Mouse (Mus musculus) MEL (cell line): ENCODE measurements around the gene Dpep3. TPM values are rescaled to one million over a fixed set of nuclear protein-coding genes. Genes with fewer than 3 reads are reported as not detected.

Experiments used
- DNase-seq: peaks from one replicate; pipeline ENCODE4 v3.0.0; 2011; ENCODE audit warnings: low read depth, low spot score
- H3K27ac ChIP-seq: 2 replicates; pipeline ENCODE4 v1.5.1; 2012; ENCODE audit warnings: low read depth, mild to moderate bottlenecking, control low read depth, low read length, moderate library complexity; ENCODE audit not compliant: control insufficient read depth
- H3K27me3 ChIP-seq, 2 experiments: fragments of 150-350 bp in 1 of 2; sonication (generic) in 1 of 2; 2 replicates each; pipeline ENCODE4 v1.6.1; 2012; ENCODE audit warnings: low read length in 2 of 2, mild to moderate bottlenecking in 2 of 2, improper control_type of control experiment in 1 of 2, moderate library complexity in 1 of 2; ENCODE audit not compliant: insufficient read depth in 2 of 2, control insufficient read depth in 1 of 2
- H3K36me3 ChIP-seq, 2 experiments: 2 replicates each; pipeline ENCODE4 v1.6.1; 2012 to 2014; ENCODE audit warnings: low read length in 2 of 2, improper control_type of control experiment in 1 of 2, inconsistent platforms in 1 of 2, mild to moderate bottlenecking in 1 of 2; ENCODE audit not compliant: insufficient read depth in 2 of 2, control insufficient read depth in 1 of 2
- H3K4me1 ChIP-seq, 2 experiments: fragments of 150-350 bp in 1 of 2; sonication (generic) in 1 of 2; 2 replicates each; pipeline ENCODE4 v1.6.1; 2012; ENCODE audit warnings: low read length in 2 of 2, improper control_type of control experiment in 1 of 2, mild to moderate bottlenecking in 1 of 2; ENCODE audit not compliant: insufficient read depth in 2 of 2, control insufficient read depth in 1 of 2
- H3K4me3 ChIP-seq, 2 experiments: fragments of 150-350 bp in 1 of 2; sonication (generic) in 1 of 2; 2 replicates each; pipeline ENCODE4 v1.5.1; 2012; ENCODE audit warnings: low read depth in 2 of 2, low read length in 2 of 2, mild to moderate bottlenecking in 2 of 2, moderate library complexity in 2 of 2, control low read depth in 1 of 2, improper control_type of control experiment in 1 of 2; ENCODE audit not compliant: control insufficient read depth in 1 of 2, insufficient read depth in 1 of 2
- H3K79me2 ChIP-seq: 2 replicates; pipeline ENCODE4 v1.6.1; 2012; ENCODE audit warnings: mild to moderate bottlenecking, low read length, moderate library complexity; ENCODE audit not compliant: control insufficient read depth, poor library complexity, insufficient read depth
- H3K9ac ChIP-seq: 2 replicates; pipeline ENCODE4 v1.6.1; 2012; ENCODE audit warnings: low read depth, mild to moderate bottlenecking, control low read depth, low read length, moderate library complexity; ENCODE audit not compliant: control insufficient read depth, poor library complexity, severe bottlenecking
- H3K9me3 ChIP-seq: fragments of 150-350 bp; sonication (generic); replicated peaks from 2 replicates; pipeline ENCODE4 v1.6.1; 2012; ENCODE audit warnings: mild to moderate bottlenecking, low read length, improper control_type of control experiment, moderate library complexity; ENCODE audit not compliant: insufficient read depth
- BHLHE40 ChIP-seq: IDR thresholded peaks from 2 replicates; pipeline ENCODE4 v1.6.1; 2012; ENCODE audit warnings: low read depth, mild to moderate bottlenecking, inconsistent platforms, low read length, improper control_type of control experiment, borderline replicate concordance
- CHD1 ChIP-seq: IDR thresholded peaks from 2 replicates; pipeline ENCODE4 v1.6.1; 2012; ENCODE audit warnings: low read depth, mild to moderate bottlenecking, inconsistent platforms, low read length, improper control_type of control experiment
- CHD2 ChIP-seq: IDR thresholded peaks from 2 replicates; pipeline ENCODE4 v1.6.1; 2011; ENCODE audit warnings: low read length, improper control_type of control experiment
- ELF1 ChIP-seq: IDR thresholded peaks from 2 replicates; pipeline ENCODE4 v1.6.1; 2014; ENCODE audit warnings: low read depth, mild to moderate bottlenecking, inconsistent platforms, low read length, improper control_type of control experiment, moderate library complexity
- EP300 ChIP-seq, 2 experiments: IDR thresholded peaks; 2 replicates each; pipeline ENCODE4 v1.6.1; 2011; ENCODE audit warnings: improper control_type of control experiment in 2 of 2, low read length in 2 of 2, low read depth in 1 of 2, mild to moderate bottlenecking in 1 of 2
- HCFC1 ChIP-seq: IDR thresholded peaks from 2 replicates; pipeline ENCODE4 v1.6.1; 2012; ENCODE audit warnings: low read depth, mild to moderate bottlenecking, inconsistent platforms, low read length, improper control_type of control experiment, moderate library complexity
- KAT2A ChIP-seq: conservative IDR thresholded peaks from 2 replicates; pipeline ENCODE4 v1.6.1; 2012; ENCODE audit warnings: low read depth, low read length, improper control_type of control experiment, inconsistent platforms
- MAFK ChIP-seq: IDR thresholded peaks from 2 replicates; pipeline ENCODE4 v1.6.1; 2011; ENCODE audit warnings: low read depth, mild to moderate bottlenecking, low read length, improper control_type of control experiment, borderline replicate concordance
- MAX ChIP-seq: IDR thresholded peaks from 2 replicates; pipeline ENCODE4 v1.6.1; 2011; ENCODE audit warnings: low read length, improper control_type of control experiment
- MXI1 ChIP-seq: IDR thresholded peaks from 2 replicates; pipeline ENCODE4 v1.6.1; 2011; ENCODE audit warnings: mild to moderate bottlenecking, low read depth, low read length, improper control_type of control experiment
- MYC ChIP-seq: IDR thresholded peaks from 2 replicates; pipeline ENCODE4 v1.6.1; 2011; ENCODE audit warnings: low read depth, mild to moderate bottlenecking, low read length, improper control_type of control experiment, moderate library complexity
- NELFE ChIP-seq: IDR thresholded peaks from 2 replicates; pipeline ENCODE4 v1.6.1; 2011; ENCODE audit warnings: low read depth, low read length, improper control_type of control experiment
- POLR2A ChIP-seq, 2 experiments: IDR thresholded peaks; 2 replicates each; pipeline ENCODE4 v1.6.1; 2011 to 2012; ENCODE audit warnings: low read length in 2 of 2, mild to moderate bottlenecking in 2 of 2, control low read depth in 1 of 2, improper control_type of control experiment in 1 of 2, low read depth in 1 of 2, moderate library complexity in 1 of 2; ENCODE audit not compliant: control insufficient read depth in 1 of 2, insufficient read depth in 1 of 2, poor library complexity in 1 of 2
- POLR2AphosphoS5 ChIP-seq: IDR thresholded peaks from 2 replicates; pipeline ENCODE4 v1.6.1; 2012; ENCODE audit warnings: low read depth, borderline replicate concordance, mild to moderate bottlenecking, inconsistent platforms, low read length, moderate library complexity, mixed read lengths
- RAD21 ChIP-seq: IDR thresholded peaks from 2 replicates; pipeline ENCODE4 v1.6.1; 2011; ENCODE audit warnings: mild to moderate bottlenecking, low read depth, low read length, improper control_type of control experiment
- RCOR1 ChIP-seq: IDR thresholded peaks from 2 replicates; pipeline ENCODE4 v1.6.1; 2012; ENCODE audit warnings: low read depth, mild to moderate bottlenecking, inconsistent platforms, low read length, improper control_type of control experiment
- SIN3A ChIP-seq: IDR thresholded peaks from 2 replicates; pipeline ENCODE4 v1.6.1; 2012; ENCODE audit warnings: low read length, improper control_type of control experiment, inconsistent platforms
- UBTF ChIP-seq: IDR thresholded peaks from 2 replicates; pipeline ENCODE4 v1.6.1; 2012; ENCODE audit warnings: low read depth, mild to moderate bottlenecking, inconsistent platforms, low read length, improper control_type of control experiment, moderate library complexity, borderline replicate concordance; ENCODE audit not compliant: insufficient read depth
- USF1 ChIP-seq: IDR thresholded peaks from 2 replicates; pipeline ENCODE4 v1.6.1; 2014; ENCODE audit warnings: low read depth, mild to moderate bottlenecking, inconsistent platforms, low read length, improper control_type of control experiment, moderate library complexity
- USF2 ChIP-seq, 2 experiments: IDR thresholded peaks; 2 replicates each; pipeline ENCODE4 v1.6.1; 2011 to 2012; ENCODE audit warnings: improper control_type of control experiment in 2 of 2, low read length in 2 of 2, borderline replicate concordance in 1 of 2, inconsistent platforms in 1 of 2, low read depth in 1 of 2, mild to moderate bottlenecking in 1 of 2; ENCODE audit not compliant: insufficient read depth in 1 of 2
- ZC3H11A ChIP-seq: IDR thresholded peaks from 2 replicates; pipeline ENCODE4 v1.6.1; 2012; ENCODE audit warnings: low read depth, mild to moderate bottlenecking, inconsistent platforms, low read length, improper control_type of control experiment
- polyA plus RNA-seq, 2 experiments: library from polyadenylated mRNA; stranded (reverse) in 1 of 2; unstranded in 1 of 2; fragments of >175 nt in 1 of 2; fragments of >200 nt in 1 of 2; gene quantifications; 2 replicates each; pipeline versions ENCODE4 v1.2.1 to v1.2.4; 2012; ENCODE audit warnings: low replicate concordance in 2 of 2, low read depth in 1 of 2; ENCODE audit not compliant: insufficient read length in 2 of 2, insufficient read depth in 1 of 2, missing spikeins in 1 of 2
- total RNA-seq: library from RNA; depleted of rRNA; stranded (reverse); fragments of 300-350 nt; gene quantifications from 2 replicates; pipeline ENCODE4 v1.2.3, GENCODE M21; 2012

Gene Dpep3
- total and polyA plus RNA-seq, 3 experiments = 0.11 TPM; not detected in 2

GRCm38 (mm10) chr8:105996359-105996758 is 17.1 kb upstream of the Dpep3 start:
- H3K79me2 ChIP-seq = no peaks in the 10 kb centered on the region
- TF ChIP-seq ELF1 (no peak), POLR2A (IDR thresholded peaks at IDR 0.05; ENCODE audit: control insufficient read depth in 1 of 2, insufficient read depth in 1 of 2, low read depth in 1 of 2, low read length in 2 of 2, poor library complexity in 1 of 2) (peak in 1 of 2 experiments; percentile 37; a peak in 1 of 4 replicates), USF1 (no peak), MAFK (no peak), SIN3A (0 out of 2 replicates have a peak, but pooled peaks have one; percentile 12), ZC3H11A (no peak), MYC (no peak), RCOR1 (no peak), MAX (no peak)
- TF ChIP-seq, all 39 proteins: peak for 2
- Histone ChIP-seq H3K9me3 (no peaks in the 10 kb centered on the region), H3K36me3 (no peaks in the 10 kb centered on the region), H3K27me3 (no peaks in the 10 kb centered on the region), H3K4me3 (peak overlapping the region; percentile 4 to 18; a peak in 1 of 4 replicates), H3K27ac (no peak overlapping the region), H3K4me1 (peaks cover 2 to 13% of the 10 kb centered on the region in 2 experiments; a peak in 3 of 4 replicates), H3K9ac (peak overlapping the region; percentile 18)
- peak; percentile 82 for DNase-seq

- Histone ChIP-seq H3K27me3 (no peaks in the 10 kb centered on the region), H3K79me2 (no peaks in the 10 kb centered on the region), H3K36me3 (no peaks in the 10 kb centered on the region), H3K4me1 (peaks cover 2 to 13% of the 10 kb centered on the region in 2 experiments; a peak in 3 of 4 replicates), H3K9ac (no peak overlapping the region), H3K9me3 (no peaks in the 10 kb centered on the region), H3K27ac (no peak overlapping the region), H3K4me3 (no peak overlapping the region)
- TF ChIP-seq SIN3A (no peak), HCFC1 (no peak), NELFE (no peak), MXI1 (no peak), BHLHE40 (no peak), EP300 (IDR thresholded peaks at IDR 0.05; ENCODE audit: low read depth in 1 of 2, low read length in 2 of 2) (no peak), USF2 (IDR thresholded peaks at IDR 0.05; ENCODE audit: borderline replicate concordance in 1 of 2, insufficient read depth in 1 of 2, low read depth in 1 of 2, low read length in 2 of 2) (no peak), UBTF (no peak), MAX (no peak), POLR2AphosphoS5 (no peak), CHD2 (no peak), ZC3H11A (no peak), USF1 (no peak), KAT2A (no peak), CHD1 (no peak), RAD21 (no peak), RCOR1 (no peak), MAFK (no peak)
- DNase-seq = no peak
Observed at GRCm38 (mm10) chr8:105993226-105993625, 14.0 kb upstream of the Dpep3 start.
